Mouse (Mus musculus) forebrain, embryonic 13.5 days (tissue): ENCODE results near the gene Cxcl14. TPM values are rescaled to one million over a fixed set of nuclear protein-coding genes. Genes with fewer than 3 reads are reported as not detected.

ENCODE experiments used
- ATAC-seq: fragments of 200-750 bp; cut with Nextera tagmentation; 2 replicates; pipeline ENCODE4 v1.8.0; 2017
- H3K27ac ChIP-seq: fragments of 300-500 bp; sonication (generic); 2 replicates; pipeline ENCODE4 v1.5.1; 2015; ENCODE audit warnings: inconsistent platforms, mild to moderate bottlenecking, moderate library complexity
- H3K27me3 ChIP-seq: fragments of 300-500 bp; sonication (generic); 2 replicates; pipeline ENCODE4 v1.6.1; 2015; ENCODE audit warnings: mild to moderate bottlenecking, inconsistent platforms
- H3K36me3 ChIP-seq: fragments of 300-500 bp; sonication (generic); 2 replicates; pipeline ENCODE4 v1.6.1; 2015; ENCODE audit warnings: mild to moderate bottlenecking, inconsistent platforms; ENCODE audit not compliant: poor library complexity, severe bottlenecking
- H3K4me1 ChIP-seq: fragments of 300-500 bp; sonication (generic); 2 replicates; pipeline ENCODE4 v1.6.1; 2015; ENCODE audit warnings: inconsistent platforms
- H3K4me2 ChIP-seq: fragments of 300-500 bp; sonication (generic); 2 replicates; pipeline ENCODE4 v1.6.1; 2015; ENCODE audit warnings: inconsistent platforms, mild to moderate bottlenecking, moderate library complexity
- H3K4me3 ChIP-seq: fragments of 300-500 bp; sonication (generic); 2 replicates; pipeline ENCODE4 v1.5.1; 2015; ENCODE audit warnings: mild to moderate bottlenecking, inconsistent platforms
- H3K9ac ChIP-seq: fragments of 300-500 bp; sonication (generic); 2 replicates; pipeline ENCODE4 v1.6.1; 2015; ENCODE audit warnings: mild to moderate bottlenecking, inconsistent platforms
- H3K9me3 ChIP-seq: fragments of 300-500 bp; sonication (generic); replicated peaks from 2 replicates; pipeline ENCODE4 v1.6.1; 2016; ENCODE audit warnings: inconsistent platforms
- WGBS: fragments of 180-500 bp; shearing (Covaris S2); methylation state at CpG from one replicate; pipeline ENCODE4 v1.1.7; 2015; 5-methylcytosine and 5-hydroxymethylcytosine counted together
- polyA plus RNA-seq: library from polyadenylated mRNA; unstranded; fragments of >200 nt; fragmentation: Nextera tagmentation; extraction: Ambion mirVana; gene quantifications from 2 replicates; pipeline ENCODE4 v1.2.1, GENCODE M21; 2015

Gene Cxcl14
- polyA plus RNA-seq, 1 experiment from 2014 or later = 6.6 TPM

DNA sequence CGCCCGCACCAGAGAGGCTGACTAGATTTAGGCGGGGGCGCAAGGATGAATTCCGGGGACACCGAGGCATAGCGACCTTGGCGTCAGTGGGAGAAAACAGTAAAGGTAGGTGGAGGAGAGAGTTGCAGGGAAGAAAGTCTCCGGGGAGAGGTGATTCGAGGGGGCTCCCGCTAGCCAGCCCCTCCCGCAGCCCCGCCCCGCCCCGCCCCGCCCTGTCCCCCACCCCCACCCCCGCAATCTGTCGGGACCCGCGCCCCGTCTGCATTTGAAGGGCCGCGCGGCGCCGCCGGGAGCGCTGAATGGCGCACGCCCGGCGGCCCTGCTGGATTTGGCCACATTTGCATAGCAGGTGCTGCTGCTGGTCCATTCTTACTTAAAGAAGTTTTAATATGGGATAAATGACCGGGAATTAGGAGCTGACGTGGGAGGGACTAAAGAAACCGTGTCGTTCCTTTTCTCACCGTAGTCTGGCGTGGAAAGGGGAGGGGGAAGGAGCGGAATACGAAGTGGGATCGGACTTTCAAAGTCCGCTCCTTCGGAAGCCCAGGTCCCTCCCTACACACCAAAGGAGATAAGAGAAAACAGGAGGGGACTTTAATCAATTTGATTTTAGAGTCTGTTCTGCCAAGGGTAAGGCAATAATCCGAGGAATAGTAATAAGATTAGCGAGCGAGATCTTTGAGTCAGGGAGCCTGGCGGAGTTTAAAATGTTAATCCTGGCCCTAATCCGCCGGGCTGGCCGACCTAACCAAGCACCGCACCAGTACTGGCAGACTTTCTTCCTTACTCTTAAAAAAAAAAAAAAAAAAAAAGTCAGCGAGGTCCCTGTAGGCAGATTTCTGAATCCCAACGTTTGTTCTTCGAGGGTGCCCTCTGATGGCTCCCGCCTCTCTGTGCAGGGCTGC, 37.1 kb downstream of the Cxcl14 start:
- H3K9me3 ChIP-seq = no peaks in the 10 kb centered on the region
- H3K27ac ChIP-seq = peak overlapping the region; percentile 65
- H3K4me1 ChIP-seq = peaks cover 46% of the 10 kb centered on the region

GRCm38 (mm10) chr13:56258196-56259020, 37.9 kb downstream of the Cxcl14 start:
- Histone ChIP-seq H3K4me3 (peak overlapping the region; percentile 39), H3K4me1 (peaks cover 46% of the 10 kb centered on the region), H3K4me2 (peak overlapping the region; percentile 76), H3K9me3 (no peaks in the 10 kb centered on the region), H3K27me3 (peaks cover 98% of the 10 kb centered on the region), H3K9ac (peak overlapping the region; percentile 60), H3K36me3 (no peaks in the 10 kb centered on the region), H3K27ac (peak overlapping the region; percentile 51)
- ATAC-seq = no peak
- under 1% methylated on average over 52 of the region's 52 CpGs for WGBS

More for the DNA sequence above, 37.1 kb downstream of the Cxcl14 start:
- Histone ChIP-seq H3K4me3 (peak overlapping the region; percentile 39), H3K27me3 (peaks cover 98% of the 10 kb centered on the region), H3K4me2 (peak overlapping the region; percentile 76), H3K9ac (peak overlapping the region; percentile 60), H3K36me3 (no peaks in the 10 kb centered on the region)
- under 1% methylated on average over 55 of the region's 55 CpGs for WGBS
- peak; percentile 31; the same call in 1 of the 2 replicates for ATAC-seq

DNA sequence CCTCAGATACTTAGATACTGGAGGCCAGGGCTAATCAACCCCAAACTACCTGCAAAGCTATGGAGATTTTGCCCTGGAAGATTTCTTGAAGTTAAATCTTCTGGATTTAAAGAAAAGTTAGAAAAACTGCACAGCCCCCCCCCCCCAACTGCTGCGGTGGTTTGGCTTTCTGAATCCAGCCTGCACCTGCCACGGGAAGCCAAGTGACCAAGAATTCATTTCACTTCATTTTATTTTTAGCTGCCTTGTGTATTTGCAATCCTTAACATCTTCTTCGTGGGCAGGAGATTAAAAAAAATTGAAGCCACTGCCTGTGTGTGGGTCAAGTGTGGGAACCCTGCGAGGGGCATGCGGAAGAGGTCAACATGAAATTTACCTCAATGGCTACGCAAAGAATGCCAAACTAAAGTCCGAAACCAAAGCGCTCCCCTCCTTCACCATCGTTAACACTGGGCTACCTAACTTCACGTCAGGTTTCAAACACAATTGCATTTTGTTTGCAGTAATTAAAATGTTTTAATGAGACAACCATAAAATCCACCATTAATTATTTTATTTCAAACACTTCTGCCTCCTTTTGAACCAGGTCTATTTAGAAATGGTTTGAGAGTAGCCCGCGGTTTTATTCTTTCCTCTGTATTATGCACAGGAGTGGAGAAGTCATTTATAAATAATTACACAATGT, 38.7 kb downstream of the Cxcl14 start:
- H3K4me2 ChIP-seq = no peak overlapping the region
- H3K4me1 ChIP-seq = peaks cover 54% of the 10 kb centered on the region
- no peak for ATAC-seq
- no peak overlapping the region for H3K4me3 ChIP-seq
- WGBS = 4% methylated on average over 12 of the region's 12 CpGs
- H3K36me3 ChIP-seq = no peaks in the 10 kb centered on the region
- no peak overlapping the region for H3K9ac ChIP-seq
- H3K27ac ChIP-seq = no peak overlapping the region
- H3K27me3 ChIP-seq = peaks cover 98% of the 10 kb centered on the region
- no peaks in the 10 kb centered on the region for H3K9me3 ChIP-seq

- peaks cover 98% of the 10 kb centered on the region for H3K27me3 ChIP-seq
- 8% methylated on average over 14 of the region's 14 CpGs for WGBS
- H3K36me3 ChIP-seq = no peaks in the 10 kb centered on the region
- H3K4me2 ChIP-seq = no peak overlapping the region
- ATAC-seq = no peak
- H3K9me3 ChIP-seq = no peaks in the 10 kb centered on the region
- H3K27ac ChIP-seq = no peak overlapping the region
- H3K4me3 ChIP-seq = no peak overlapping the region
- H3K9ac ChIP-seq = no peak overlapping the region
- peaks cover 62% of the 10 kb centered on the region for H3K4me1 ChIP-seq
These were observed 39.5 kb downstream of the Cxcl14 start for GRCm38 (mm10) chr13:56256716-56257299.

DNA sequence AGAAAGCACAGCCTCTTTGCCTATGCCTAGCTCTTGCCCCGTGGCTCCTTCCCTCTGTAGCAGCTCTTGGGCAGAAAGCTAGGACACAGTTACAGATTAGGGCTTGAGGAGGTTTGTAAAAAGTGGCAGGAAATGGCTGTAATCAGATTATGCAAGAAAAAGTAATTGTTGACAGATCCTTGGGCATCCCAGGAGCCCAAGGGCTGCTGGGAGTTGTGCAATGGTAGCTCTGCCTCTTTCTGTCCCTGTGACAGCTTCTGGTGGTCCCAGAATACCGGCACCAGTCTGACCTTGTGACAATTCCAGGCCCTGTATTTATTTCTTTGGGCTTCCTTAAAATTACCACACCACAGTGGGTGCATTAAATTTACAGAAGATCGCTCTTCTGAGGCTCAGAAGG, 43.0 kb downstream of the Cxcl14 start:
- no peak for ATAC-seq
- no peaks in the 10 kb centered on the region for H3K9me3 ChIP-seq
- peaks cover 62% of the 10 kb centered on the region for H3K4me1 ChIP-seq
- WGBS = 16% methylated on average over 3 of the region's 3 CpGs
- no peak overlapping the region for H3K4me2 ChIP-seq
- H3K4me3 ChIP-seq = no peak overlapping the region
- no peak overlapping the region for H3K27ac ChIP-seq
- no peaks in the 10 kb centered on the region for H3K36me3 ChIP-seq
- H3K27me3 ChIP-seq = peaks cover 97% of the 10 kb centered on the region
- H3K9ac ChIP-seq = no peak overlapping the region

GRCm38 (mm10) chr13:56252783-56253182, 43.6 kb downstream of the Cxcl14 start:
- peaks cover 56% of the 10 kb centered on the region for H3K4me1 ChIP-seq
- no peaks in the 10 kb centered on the region for H3K9me3 ChIP-seq
- H3K36me3 ChIP-seq = no peaks in the 10 kb centered on the region
- 0 out of 2 replicates have a peak, but pooled peaks have one; percentile 21 for ATAC-seq
- peak overlapping the region; percentile 71 for H3K4me2 ChIP-seq
- 0 out of 2 replicates have a peak overlapping the region, but pooled peaks have one; percentile 55 for H3K9ac ChIP-seq
- H3K27me3 ChIP-seq = peaks cover 99% of the 10 kb centered on the region
- peak overlapping the region; percentile 10; the same call in 1 of the 2 replicates for H3K27ac ChIP-seq
- peak overlapping the region; percentile 38 for H3K4me3 ChIP-seq
- 7% methylated on average over 8 of the region's 8 CpGs for WGBS

- Histone ChIP-seq H3K4me3 (peak within 1 kb of the TSS; percentile 38), H3K9ac (peak within 1 kb of the TSS; percentile 55), H3K27me3 (peaks cover 99% of the 10 kb centered on the region), H3K27ac (peak within 1 kb of the TSS; percentile 42), H3K36me3 (no peaks in the 10 kb centered on the region), H3K4me1 (peaks cover 49% of the 10 kb centered on the region), H3K4me2 (peak within 1 kb of the TSS; percentile 71), H3K9me3 (no peaks in the 10 kb centered on the region)
- peak; percentile 83 for ATAC-seq
- 2% methylated on average over 65 of the region's 65 CpGs for WGBS
These were observed 44.3 kb downstream of the Cxcl14 start, which contains the start of gene Neurog1 for GRCm38 (mm10) chr13:56251924-56252619. TSS of gene Neurog1 (minus strand) at chr13:56252163.

GRCm38 (mm10) chr13:56251176-56251923, 45.0 kb downstream of the Cxcl14 start:
- Histone ChIP-seq H3K27ac (peak overlapping the region; percentile 42), H3K4me1 (peaks cover 42% of the 10 kb centered on the region)
- peak; percentile 30; the same call in 1 of the 2 replicates for ATAC-seq

GRCm38 (mm10) chr13:56250551-56251161, 45.7 kb downstream of the Cxcl14 start:
- H3K9me3 ChIP-seq = no peaks in the 10 kb centered on the region
- peak overlapping the region; percentile 71 for H3K4me2 ChIP-seq
- H3K4me1 ChIP-seq = peaks cover 42% of the 10 kb centered on the region
- H3K9ac ChIP-seq = 0 out of 2 replicates have a peak overlapping the region, but pooled peaks have one; percentile 55
- 2% methylated on average over 14 of the region's 14 CpGs for WGBS
- peak overlapping the region; percentile 38 for H3K4me3 ChIP-seq
- peaks cover 99% of the 10 kb centered on the region for H3K27me3 ChIP-seq
- ATAC-seq = no peak
- H3K27ac ChIP-seq = no peak overlapping the region
- H3K36me3 ChIP-seq = no peaks in the 10 kb centered on the region

More at GRCm38 (mm10) chr13:56251176-56251923, 45.0 kb downstream of the Cxcl14 start:
- Histone ChIP-seq H3K36me3 (no peaks in the 10 kb centered on the region), H3K9me3 (no peaks in the 10 kb centered on the region), H3K27me3 (peaks cover 99% of the 10 kb centered on the region), H3K4me2 (peak overlapping the region; percentile 71), H3K4me3 (peak overlapping the region; percentile 38), H3K9ac (peak overlapping the region; percentile 55)
- 2% methylated on average over 59 of the region's 59 CpGs for WGBS
